ENCODE assay signal across 10 mouse cellular contexts in the genomic region with DNA sequence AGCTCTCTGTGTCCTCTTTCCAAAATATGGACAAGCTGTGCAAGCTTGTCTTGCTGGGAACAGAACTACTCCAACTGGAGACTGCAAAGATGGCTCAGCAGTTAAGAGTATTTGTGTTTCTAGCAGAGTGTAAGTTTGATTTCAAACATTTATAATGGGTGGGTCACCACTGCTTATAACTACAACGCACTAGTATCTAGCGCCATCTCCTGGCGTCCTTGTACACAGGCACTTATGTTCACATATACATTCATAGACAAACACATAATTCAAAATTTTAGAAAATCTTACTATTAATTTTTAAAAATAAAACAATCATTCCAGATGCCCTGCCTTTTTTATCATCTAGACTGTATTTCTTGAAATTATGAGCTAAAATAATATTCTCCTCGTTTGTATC.
DNase-seq lines count a peak whose midpoint lies in the region; ATAC-seq and TF ChIP-seq lines count a peak whose summit lies in the region.
"Had no signal": no experiment of that assay in that cellular context is flagged by ENCODE, and none has a peak within 500 bp of the region (broad histone marks: within the 10 kb centered on the region; RNA-seq: fewer than 3 reads in every experiment).

No protein-coding gene starts in this region.

- no peak for ATAC-seq in embryonic facial prominence, embryonic 11.5 days (replicated peaks; ENCODE audit: insufficient number of reproducible peaks, low FRiP score, low TSS enrichment, low read depth)
- ATAC-seq in lung, postnatal 0 days, result no peak

- no peak overlapping the region for H3K27ac ChIP-seq in embryonic facial prominence, embryonic 11.5 days (replicated peaks; ENCODE audit: low read depth, low read length)
- no peak overlapping the region for H3K27ac ChIP-seq in embryonic facial prominence, embryonic 10.5 days (replicated peaks)
- no peak overlapping the region for H3K27ac ChIP-seq in lung, postnatal 0 days (ENCODE audit: low read length)

- H3K9ac ChIP-seq in embryonic facial prominence, embryonic 11.5 days (replicated peaks; ENCODE audit: low read length), result no peak overlapping the region
- H3K9ac ChIP-seq in lung, postnatal 0 days (replicated peaks; ENCODE audit: low read depth), result no peak overlapping the region

- no peak overlapping the region for H3K4me3 ChIP-seq in embryonic facial prominence, embryonic 11.5 days (ENCODE audit: low read depth, low read length)
- H3K4me3 ChIP-seq in embryonic facial prominence, embryonic 10.5 days, result no peak overlapping the region
- no peak overlapping the region for H3K4me3 ChIP-seq in lung, postnatal 0 days (ENCODE audit: low read depth, low read length)
- no peak overlapping the region for H3K4me3 ChIP-seq in E14TG2a.4 (replicated peaks; ENCODE audit: low read length)

- TF ChIP-seq EP300 in lung, postnatal 0 days (IDR thresholded peaks at IDR 0.05), result no peak

- no peaks in the 10 kb centered on the region for H3K36me3 ChIP-seq in embryonic facial prominence, embryonic 11.5 days (replicated peaks; ENCODE audit: control insufficient read depth, insufficient read depth, low read depth, low read length)
- peaks cover 3% of the 10 kb centered on the region; the same call in 1 of the 2 replicates for H3K36me3 ChIP-seq in embryonic facial prominence, embryonic 10.5 days (replicated peaks)
- H3K36me3 ChIP-seq in lung, postnatal 0 days (ENCODE audit: insufficient read depth, low read length), result no peaks in the 10 kb centered on the region
- H3K36me3 ChIP-seq in E14TG2a.4 (ENCODE audit: insufficient read depth, low read length), result no peaks in the 10 kb centered on the region

- TF ChIP-seq CTCF in lung, postnatal 0 days (IDR thresholded peaks at IDR 0.05), result peak; percentile 49
- TF ChIP-seq CTCF in E14TG2a.4 (conservative IDR thresholded peaks at IDR 0.05; ENCODE audit: low read length), result peak; percentile 52

- H3K9me3 ChIP-seq in embryonic facial prominence, embryonic 11.5 days (replicated peaks; ENCODE audit: control insufficient read depth, low read length), result no peaks in the 10 kb centered on the region
- H3K9me3 ChIP-seq in embryonic facial prominence, embryonic 10.5 days, result no peaks in the 10 kb centered on the region
- H3K9me3 ChIP-seq in lung, postnatal 0 days (ENCODE audit: low read length), result no peaks in the 10 kb centered on the region
- H3K9me3 ChIP-seq in E14TG2a.4 (ENCODE audit: low read length), result no peaks in the 10 kb centered on the region
- H3K9me3 ChIP-seq: G1E had no signal

- WGBS in embryonic facial prominence, embryonic 11.5 days, result 73% methylated on average over 4 of the region's 4 CpGs
- WGBS in embryonic facial prominence, embryonic 10.5 days, result 76% methylated on average over 4 of the region's 4 CpGs
- whole genome bisulfite sequencing in lung, postnatal 0 days, result 76% methylated on average over 4 of the region's 4 CpGs

- H3K27me3 ChIP-seq in embryonic facial prominence, embryonic 11.5 days (ENCODE audit: control insufficient read depth, insufficient read depth, low read length), result no peaks in the 10 kb centered on the region
- no peaks in the 10 kb centered on the region for H3K27me3 ChIP-seq in embryonic facial prominence, embryonic 10.5 days (replicated peaks; ENCODE audit: low read depth, poor library complexity, severe bottlenecking)
- H3K27me3 ChIP-seq in lung, postnatal 0 days (replicated peaks; ENCODE audit: insufficient read depth, low read length), result no peaks in the 10 kb centered on the region
- no peaks in the 10 kb centered on the region for H3K27me3 ChIP-seq in E14TG2a.4 (ENCODE audit: insufficient read depth, low read length)

- no peak overlapping the region for H3K4me2 ChIP-seq in embryonic facial prominence, embryonic 11.5 days (ENCODE audit: low read depth, low read length)
- H3K4me2 ChIP-seq in lung, postnatal 0 days (replicated peaks; ENCODE audit: low read depth, low read length), result no peak overlapping the region

- H3K4me1 ChIP-seq in embryonic facial prominence, embryonic 11.5 days (ENCODE audit: control insufficient read depth, insufficient read depth, low read length), result no peaks in the 10 kb centered on the region
- no peaks in the 10 kb centered on the region for H3K4me1 ChIP-seq in embryonic facial prominence, embryonic 10.5 days
- no peaks in the 10 kb centered on the region for H3K4me1 ChIP-seq in lung, postnatal 0 days (ENCODE audit: insufficient read depth, low read depth, low read length)
- H3K4me1 ChIP-seq in E14TG2a.4 (replicated peaks; ENCODE audit: low read depth, low read length), result no peaks in the 10 kb centered on the region

- DNase-seq in embryonic facial prominence, embryonic 11.5 days (ENCODE audit: low spot score), result peak; percentile 17
- no peak for DNase-seq in embryonic facial prominence, embryonic 10.5 days (ENCODE audit: low spot score)
- no peak for DNase-seq in lung, postnatal 0 days (ENCODE audit: low spot score)
- no peak for DNase-seq in lung, postnatal 4 days
- peak; percentile 16 for DNase-seq in embryo, embryonic 11 days
- DNase-seq in spleen, adult 18-20 months, result no peak
- DNase-seq in gastrocnemius, postnatal 4 days (ENCODE audit: low spot score in 2 of 2), result no peak
- DNase-seq: kidney, adult 11 months had no signal

Comparison
In these comparisons a context has a peak if more than half of its experiments do, and no peak if none do; other contexts are left out.
1. DNase-seq: peak in embryonic facial prominence, embryonic 11.5 days (single experiment) and embryo, embryonic 11 days (single experiment); none in embryonic facial prominence, embryonic 10.5 days (single experiment), lung, postnatal 0 days (single experiment), lung, postnatal 4 days (0 of 2), spleen, adult 18-20 months (0 of 2) and gastrocnemius, postnatal 4 days (0 of 2).